Mouse (Mus musculus): ENCODE measurements at regions not wholly inside any gene's neighbourhood (a gene's known extent, or its start where the extent isn't known, plus 50 kb on each side); places are given as distances from the start of the nearest gene placed in this dataset.

- DNase-seq (ENCODE audit: low spot score in 2 of 2): no peak
These were observed 115.4 kb upstream of the Ercc6l2 start for GRCm38 (mm10) chr13:63699624-63700023.

GRCm38 (mm10) chr13:63700747-63701146 lies 114.3 kb upstream of the Ercc6l2 start:
- no peak for DNase-seq (ENCODE audit: low spot score in 2 of 2)

GRCm38 (mm10) chr13:63701199-63702175 lies 113.6 kb upstream of the Ercc6l2 start:
- DNase-seq (ENCODE audit: low spot score in 2 of 2): no peak

GRCm38 (mm10) chr13:63708567-63708966 lies 106.5 kb upstream of the Ercc6l2 start:
- DNase-seq (ENCODE audit: low spot score in 2 of 2): no peak

DNA sequence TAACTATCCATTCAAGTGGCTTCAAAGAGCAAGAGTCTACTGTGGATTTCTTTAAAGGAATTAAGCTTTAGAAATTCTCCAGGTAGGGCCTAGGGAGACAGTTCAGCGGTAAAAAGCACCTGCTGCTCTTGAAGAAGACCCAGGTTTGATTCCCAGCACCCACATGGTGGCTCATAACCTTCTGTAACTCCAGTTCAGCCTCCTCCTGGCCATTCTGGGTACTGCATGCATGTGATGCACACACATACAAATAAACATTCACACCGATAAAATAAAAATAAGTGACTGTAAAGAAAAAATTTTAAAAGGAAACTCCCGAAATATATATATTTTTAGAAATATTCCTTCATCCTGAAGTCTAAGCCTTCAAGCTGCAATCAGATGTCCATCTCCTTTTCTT lies 101.9 kb upstream of the Ercc6l2 start:
- DNase-seq (ENCODE audit: low spot score in 2 of 2): no peak

- DNase-seq (ENCODE audit: low spot score in 2 of 2): no peak
These were observed 98.5 kb upstream of the Ercc6l2 start for GRCm38 (mm10) chr13:63716498-63716897.

GRCm38 (mm10) chr13:63717249-63717648 lies 97.8 kb upstream of the Ercc6l2 start:
- no peak for DNase-seq (ENCODE audit: low spot score in 2 of 2)

GRCm38 (mm10) chr13:63718782-63719181 lies 96.3 kb upstream of the Ercc6l2 start:
- DNase-seq (ENCODE audit: low spot score in 2 of 2): no peak

GRCm38 (mm10) chr13:63719351-63720207 lies 95.5 kb upstream of the Ercc6l2 start:
- no peak for DNase-seq (ENCODE audit: low spot score in 2 of 2)

GRCm38 (mm10) chr13:63720610-63721009 lies 94.4 kb upstream of the Ercc6l2 start:
- DNase-seq (ENCODE audit: low spot score in 2 of 2): no peak

GRCm38 (mm10) chr13:63721011-63721625 lies 93.9 kb upstream of the Ercc6l2 start:
- DNase-seq (ENCODE audit: low spot score in 2 of 2): no peak

DNA sequence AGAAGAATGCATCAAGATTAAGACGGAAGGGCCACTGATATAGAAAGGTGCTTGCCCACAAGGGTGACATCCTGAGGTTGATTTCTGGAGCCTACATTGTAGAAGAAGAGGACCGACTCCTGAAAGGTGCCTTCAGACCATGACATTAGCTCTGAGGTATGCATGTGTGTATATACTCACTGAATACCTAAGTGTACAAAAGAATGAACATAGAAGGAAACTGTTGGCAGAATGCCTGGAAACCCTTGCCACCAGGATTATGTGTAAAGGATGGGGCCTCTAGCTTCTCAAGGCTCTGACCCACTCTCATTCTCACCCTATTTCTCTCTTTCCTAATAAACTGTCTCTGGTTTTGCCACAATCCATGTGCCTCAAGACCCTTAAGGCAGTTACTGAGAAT lies 90.7 kb upstream of the Ercc6l2 start:
- no peak for DNase-seq (ENCODE audit: low spot score in 2 of 2)

- DNase-seq (ENCODE audit: low spot score in 2 of 2): no peak
These were observed 90.0 kb upstream of the Ercc6l2 start for GRCm38 (mm10) chr13:63724843-63725582.

GRCm38 (mm10) chr13:63726035-63726434 lies 89.0 kb upstream of the Ercc6l2 start:
- DNase-seq (ENCODE audit: low spot score in 2 of 2): no peak

DNA sequence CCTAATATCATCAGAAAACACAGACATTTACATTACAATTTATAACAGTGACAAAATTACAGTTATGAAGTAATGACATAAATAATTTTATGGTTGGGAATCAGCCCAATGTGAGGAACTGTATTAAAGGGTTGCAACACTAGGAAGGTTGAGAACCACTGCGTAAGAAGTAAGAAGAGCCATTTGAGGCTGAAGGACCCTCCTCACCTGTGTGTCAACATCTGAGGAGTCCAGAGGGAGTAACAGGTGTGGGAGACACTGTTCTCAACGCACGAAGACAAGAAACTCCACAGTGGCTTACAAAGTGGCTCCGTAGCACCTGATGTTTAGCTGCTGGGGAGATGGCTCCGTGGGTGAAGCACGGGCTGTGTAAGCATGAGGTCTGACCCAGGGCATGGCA lies 88.5 kb upstream of the Ercc6l2 start:
- no peak for DNase-seq (ENCODE audit: low spot score in 2 of 2)

GRCm38 (mm10) chr13:63735739-63736138 lies 79.3 kb upstream of the Ercc6l2 start:
- no peak for DNase-seq (ENCODE audit: low spot score in 2 of 2)

GRCm38 (mm10) chr13:63741879-63742278 lies 73.2 kb upstream of the Ercc6l2 start:
- DNase-seq (ENCODE audit: low spot score in 2 of 2): peak in 1 of 2 experiments; percentile 28

DNA sequence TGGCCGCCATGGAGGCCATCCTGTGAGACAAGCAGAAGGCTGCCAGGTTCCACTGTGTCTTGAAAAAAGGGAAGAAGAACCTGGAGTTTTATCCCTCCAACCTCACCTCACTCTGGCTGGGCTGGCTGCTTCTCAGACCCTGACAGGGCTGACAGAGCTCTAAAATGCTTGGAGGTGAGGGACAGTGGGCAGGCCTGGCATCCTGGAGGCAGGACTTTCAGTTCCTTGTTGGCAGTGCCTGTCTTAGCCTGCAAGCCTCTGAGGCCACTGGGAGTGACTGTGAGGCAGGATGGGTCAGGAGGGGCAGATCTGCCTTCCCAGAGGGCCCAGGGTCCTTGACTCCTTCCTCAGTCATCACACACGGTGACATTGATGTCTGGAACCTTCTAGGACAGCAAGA lies 66.3 kb upstream of the Ercc6l2 start:
- no peak for DNase-seq (ENCODE audit: low spot score in 2 of 2)

- DNase-seq (ENCODE audit: low spot score in 2 of 2): no peak
These were observed 65.0 kb upstream of the Ercc6l2 start for GRCm38 (mm10) chr13:63749997-63750396.

- no peak for DNase-seq (ENCODE audit: low spot score in 2 of 2)
These were observed 63.8 kb upstream of the Ercc6l2 start for GRCm38 (mm10) chr13:63751196-63751595.

DNA sequence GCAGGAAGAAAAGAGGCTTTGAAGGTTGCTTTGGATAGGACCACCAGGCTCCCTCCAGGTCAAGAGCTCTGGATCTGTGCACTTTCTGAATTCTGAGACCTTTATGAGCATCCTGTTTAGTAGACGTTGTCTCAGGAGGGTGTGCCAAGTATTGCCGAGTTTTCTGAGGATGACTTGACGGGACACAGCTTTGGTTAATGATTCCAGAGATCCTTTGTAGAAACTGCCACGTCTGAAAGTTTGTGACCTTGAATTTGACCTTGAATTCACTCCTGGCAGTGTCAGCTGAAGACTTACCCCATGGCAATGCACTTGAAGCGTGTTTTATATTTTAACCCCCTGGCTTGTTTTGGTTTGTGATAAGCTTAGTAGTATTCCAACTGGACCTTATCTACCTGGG lies 58.0 kb upstream of the Ercc6l2 start:
- no peak for DNase-seq (ENCODE audit: low spot score in 2 of 2)

All from left cerebral cortex, adult 8-10 months (tissue).